Mouse (Mus musculus) brain, embryonic 14.5 days (tissue): ENCODE results near the gene Trim34a. TPM values are rescaled to one million over a fixed set of nuclear protein-coding genes. Genes with fewer than 3 reads are reported as not detected.
"Not testable (repeated sequence)": the region's sequence is repeated elsewhere in the genome, so short reads cannot be mapped to it uniquely, and the experiment has no call there.

Experiments
- DNase-seq: peaks from one replicate; pipeline ENCODE4 v3.0.0-alpha.2; 2011; ENCODE audit warnings: low read depth
- CTCF ChIP-seq: fragments of 200-500 bp; IDR thresholded peaks from 2 replicates; pipeline ENCODE4 v1.5.1; 2012; ENCODE audit warnings: inconsistent platforms, mild to moderate bottlenecking, moderate library complexity, borderline replicate concordance; ENCODE audit not compliant: insufficient read depth, insufficient read length; ENCODE audit errors: extremely low read depth
- POLR2A ChIP-seq: fragments of 200-500 bp; IDR thresholded peaks from 2 replicates; pipeline ENCODE4 v1.6.1; 2012; ENCODE audit warnings: mild to moderate bottlenecking, inconsistent platforms, borderline replicate concordance; ENCODE audit not compliant: poor library complexity, insufficient read depth, insufficient read length, severe bottlenecking; ENCODE audit errors: extremely low read depth
- polyA plus RNA-seq: library from polyadenylated mRNA; depleted of rRNA; stranded (reverse); fragments of >200 nt; gene quantifications from 2 replicates; pipeline ENCODE4 v1.2.3, GENCODE M21; 2012; rRNA removed

Gene Trim34a
- polyA plus RNA-seq, result 1.3 and 1.4 TPM in 2 replicates

- TF ChIP-seq POLR2A (no peak), CTCF (peak; percentile 37; the same call in 1 of the 2 replicates)
- peak; percentile 66 for DNase-seq
Measured at GRCm38 (mm10) chr7:104244287-104245181, at the start of gene Trim34a. Gene Trim34a (plus strand): TSS chr7:104244457.

GRCm38 (mm10) chr7:104195885-104196284 is 48.4 kb upstream of the Trim34a start, which contains the start of gene Olfr649:
Gene Olfr649 (minus strand): TSS chr7:104195985.
- TF ChIP-seq POLR2A, result no peak
- DNase-seq, result no peak

GRCm38 (mm10) chr7:104199822-104200221 is 44.4 kb upstream of the Trim34a start:
- DNase-seq, result peak; percentile 63
- TF ChIP-seq POLR2A (no peak), CTCF (peak; percentile 86)

- TF ChIP-seq CTCF, result no peak
- no peak for TF ChIP-seq POLR2A
- no peak for DNase-seq
Measured at GRCm38 (mm10) chr7:104206197-104206596, 38.1 kb upstream of the Trim34a start.

GRCm38 (mm10) chr7:104216011-104216535 is 28.2 kb upstream of the Trim34a start:
- TF ChIP-seq CTCF, result no peak
- no peak for TF ChIP-seq POLR2A
- DNase-seq, result no peak

GRCm38 (mm10) chr7:104217881-104218280 is 26.4 kb upstream of the Trim34a start:
- no peak for DNase-seq
- TF ChIP-seq CTCF (no peak), POLR2A (no peak)

- no peak for TF ChIP-seq CTCF
- no peak for TF ChIP-seq POLR2A
- peak; percentile 66 for DNase-seq
Measured at GRCm38 (mm10) chr7:104218701-104219569, 25.3 kb upstream of the Trim34a start, which contains the start of gene Trim6. Gene Trim6 (plus strand): TSS chr7:104218793.

GRCm38 (mm10) chr7:104231203-104231602 is 13.1 kb upstream of the Trim34a start:
- TF ChIP-seq CTCF, result peak; percentile 59; the same call in 1 of the 2 replicates
- no peak for TF ChIP-seq POLR2A
- DNase-seq, result peak; percentile 4

- TF ChIP-seq CTCF, result no peak
- TF ChIP-seq POLR2A, result no peak
Measured at GRCm38 (mm10) chr7:104240857-104241256, 3.4 kb upstream of the Trim34a start.

GRCm38 (mm10) chr7:104243616-104244015 is 641 bp upstream of the Trim34a start:
- TF ChIP-seq POLR2A (no peak), CTCF (no peak)
- DNase-seq, result no peak

More at GRCm38 (mm10) chr7:104240857-104241256, 3.4 kb upstream of the Trim34a start:
- no peak for DNase-seq

GRCm38 (mm10) chr7:104260380-104260779 is 16.1 kb downstream of the Trim34a start:
- DNase-seq, result not testable (repeated sequence)

GRCm38 (mm10) chr7:104265335-104265734 is 21.1 kb downstream of the Trim34a start:
- DNase-seq, result not testable (repeated sequence)

- DNase-seq, result not testable (repeated sequence)
Measured at GRCm38 (mm10) chr7:104279361-104279760, 35.1 kb downstream of the Trim34a start.

- DNase-seq, result not testable (repeated sequence)
Measured at GRCm38 (mm10) chr7:104287576-104288443, 43.6 kb downstream of the Trim34a start, which contains the start of gene Trim5. Gene Trim5 (minus strand): TSS chr7:104288094.
